Mouse (Mus musculus) heart, adult 2 months (tissue): ENCODE measurements at regions not wholly inside any gene's neighbourhood (a gene's known extent, or its start where the extent isn't known, plus 50 kb on each side); places are given as distances from the start of the nearest gene placed in this dataset.
A peak's percentile ranks its signal among the peaks of the same experiment; 100 is the strongest.

ENCODE experiments used
- DNase-seq, 2 experiments: peaks; one replicate each; pipeline ENCODE4 v3.0.0; 2021
- H3K27ac ChIP-seq: fragments of 200-600 bp; 2 replicates; pipeline ENCODE4 v1.8.1; 2022
- H3K27me3 ChIP-seq: fragments of 200-500 bp; 2 replicates; pipeline ENCODE4 v1.6.1; 2012; ENCODE audit warnings: mild to moderate bottlenecking, low read length, inconsistent platforms, mixed read lengths; ENCODE audit not compliant: control insufficient read depth, insufficient read depth
- H3K36me3 ChIP-seq: fragments of 200-500 bp; 2 replicates; pipeline ENCODE4 v1.6.1; 2012; ENCODE audit warnings: low read length, inconsistent platforms; ENCODE audit not compliant: control insufficient read depth, insufficient read depth
- H3K4me1 ChIP-seq: fragments of 200-500 bp; 2 replicates; pipeline ENCODE4 v1.6.1; 2011; ENCODE audit warnings: low read length; ENCODE audit not compliant: control insufficient read depth, insufficient read depth
- H3K4me3 ChIP-seq: fragments of 200-600 bp; 2 replicates; pipeline ENCODE4 v1.8.1; 2022
- H3K79me2 ChIP-seq: fragments of 200-500 bp; replicated peaks from 2 replicates; pipeline ENCODE4 v1.6.1; 2012; ENCODE audit warnings: mild to moderate bottlenecking, inconsistent platforms, low read length, moderate library complexity, mixed read lengths; ENCODE audit not compliant: control insufficient read depth, insufficient read depth
- H3K9ac ChIP-seq: fragments of 200-500 bp; 2 replicates; pipeline ENCODE4 v1.6.1; 2012; ENCODE audit warnings: low read depth, mild to moderate bottlenecking, control low read depth, inconsistent platforms, low read length, mixed read lengths
- CTCF ChIP-seq: fragments of 200-600 bp; IDR thresholded peaks from 2 replicates; pipeline ENCODE4 v1.8.1; 2022; ENCODE audit warnings: antibody characterized with exemption, mild to moderate bottlenecking, moderate library complexity
- EP300 ChIP-seq: fragments of 200-500 bp; IDR thresholded peaks from 2 replicates; pipeline ENCODE4 v1.6.1; 2011; ENCODE audit warnings: low read depth, low read length, control low read depth; ENCODE audit not compliant: insufficient read depth
- POLR2A ChIP-seq: fragments of 200-500 bp; IDR thresholded peaks from 2 replicates; pipeline ENCODE4 v1.6.1; 2011; ENCODE audit warnings: mild to moderate bottlenecking, low read depth, low read length, control low read depth; ENCODE audit not compliant: insufficient read depth
- WGBS: fragments of 180-500 bp; shearing (Covaris S2); methylation state at CpG from one replicate; pipeline ENCODE4 v1.1.7; 2018; 5-methylcytosine and 5-hydroxymethylcytosine counted together
- intact Hi-C: fragments of 180-260 bp; cut with DNase I; formaldehyde crosslinking; loops from one replicate; pipeline ENCODE4 v1.15.1; 2025

DNA sequence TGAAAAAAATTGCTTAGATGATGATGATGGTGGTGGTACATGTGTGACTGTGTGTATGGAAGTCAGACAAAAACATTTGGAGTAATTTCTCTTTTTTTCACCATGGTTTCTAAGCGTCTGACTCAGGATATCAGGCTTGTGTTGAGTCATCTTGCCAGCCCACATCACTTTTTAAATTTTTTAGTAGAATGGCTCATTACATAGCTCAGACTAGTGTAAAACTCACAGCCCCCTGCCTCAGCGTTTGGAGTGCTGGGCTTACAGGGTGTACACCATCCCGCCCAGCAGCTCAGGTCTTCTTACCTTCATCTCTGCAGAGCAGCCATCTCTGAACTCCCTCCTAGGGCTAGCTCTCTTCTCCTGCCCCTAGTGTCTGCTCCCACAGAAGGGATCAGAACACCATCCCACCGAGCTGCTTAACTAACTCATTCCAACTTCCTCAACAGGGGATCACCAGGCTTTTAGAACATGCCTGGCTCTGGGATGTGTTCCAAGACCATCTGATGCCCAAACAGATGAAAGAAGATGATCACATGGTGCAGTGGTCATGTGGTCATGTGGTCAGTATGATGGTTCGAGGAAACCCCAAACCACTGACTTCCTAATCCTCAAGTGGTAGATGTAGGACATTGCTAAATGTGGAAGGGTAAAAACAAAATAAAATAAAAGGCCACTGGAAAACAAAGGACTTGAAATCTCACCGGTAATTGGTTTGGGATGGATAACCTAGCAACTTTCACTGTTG is 96.1 kb upstream of the Zfp507 start:
- H3K9ac ChIP-seq = no peak overlapping the region
- no peaks in the 10 kb centered on the region for H3K4me1 ChIP-seq
- no peak for TF ChIP-seq CTCF
- TF ChIP-seq EP300 = no peak
- TF ChIP-seq POLR2A = no peak
- no peaks in the 10 kb centered on the region for H3K79me2 ChIP-seq
- no peak for DNase-seq
- H3K27ac ChIP-seq = no peak overlapping the region
- 72% methylated on average over 6 of the region's 6 CpGs for WGBS
- H3K36me3 ChIP-seq = no peaks in the 10 kb centered on the region
- no peak overlapping the region for H3K4me3 ChIP-seq
- intact Hi-C loops = no loop called here
- H3K27me3 ChIP-seq = no peaks in the 10 kb centered on the region

DNA sequence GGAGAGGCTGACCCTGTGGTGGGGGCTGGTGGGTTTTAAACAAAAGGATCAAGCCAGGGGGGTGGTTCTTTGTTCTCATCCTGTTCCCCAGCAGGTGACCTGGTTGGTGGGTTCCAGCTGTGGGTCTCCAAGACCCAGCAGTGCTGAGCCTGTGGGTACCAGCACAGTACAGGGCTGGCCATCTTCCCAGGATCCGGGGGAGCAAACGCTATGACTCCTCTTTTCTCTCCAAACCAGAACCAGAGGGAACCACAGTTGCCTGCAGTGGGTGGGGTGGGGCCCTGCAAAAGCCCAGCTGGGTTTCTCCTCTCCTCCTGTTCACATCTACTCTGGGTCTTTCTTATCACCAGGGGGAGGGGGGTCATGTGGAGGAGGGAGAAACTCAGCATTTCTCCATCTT is 90.5 kb upstream of the Zfp507 start:
- H3K4me3 ChIP-seq = no peak overlapping the region
- intact Hi-C loops = no loop called here
- H3K27me3 ChIP-seq = no peaks in the 10 kb centered on the region
- no peak overlapping the region for H3K27ac ChIP-seq
- DNase-seq = no peak
- TF ChIP-seq EP300 (no peak), POLR2A (no peak), CTCF (no peak)
- H3K36me3 ChIP-seq = no peaks in the 10 kb centered on the region
- H3K79me2 ChIP-seq = no peaks in the 10 kb centered on the region
- no peak overlapping the region for H3K9ac ChIP-seq
- no peaks in the 10 kb centered on the region for H3K4me1 ChIP-seq
- 37% methylated on average over 2 of the region's 2 CpGs for WGBS

DNA sequence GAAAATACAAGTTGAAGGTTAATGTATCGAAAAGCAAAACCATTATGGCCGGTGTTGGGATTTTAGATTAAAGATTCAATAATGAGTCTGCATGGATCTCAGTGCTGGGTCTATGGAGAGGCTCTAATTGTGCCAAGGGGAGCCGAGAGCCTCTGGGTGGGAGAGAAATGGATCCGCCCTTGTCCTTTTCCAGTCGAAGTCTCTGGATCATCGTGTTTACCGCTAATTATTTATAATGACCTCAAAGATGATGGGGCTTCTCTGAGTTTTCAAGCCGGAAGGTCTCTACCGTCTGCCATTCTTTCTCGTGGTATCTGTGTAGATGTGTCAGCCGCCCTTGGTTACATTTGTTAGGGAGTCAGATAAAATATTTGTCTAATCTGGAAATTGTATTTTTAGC is 83.2 kb upstream of the Zfp507 start:
- 68% methylated on average over 11 of the region's 11 CpGs for WGBS
- Histone ChIP-seq H3K4me1 (no peaks in the 10 kb centered on the region), H3K27me3 (no peaks in the 10 kb centered on the region), H3K79me2 (no peaks in the 10 kb centered on the region), H3K27ac (no peak overlapping the region), H3K36me3 (no peaks in the 10 kb centered on the region), H3K9ac (no peak overlapping the region), H3K4me3 (no peak overlapping the region)
- TF ChIP-seq EP300 (no peak), POLR2A (no peak), CTCF (no peak)
- DNase-seq = no peak
- intact Hi-C loops = no loop called here

DNA sequence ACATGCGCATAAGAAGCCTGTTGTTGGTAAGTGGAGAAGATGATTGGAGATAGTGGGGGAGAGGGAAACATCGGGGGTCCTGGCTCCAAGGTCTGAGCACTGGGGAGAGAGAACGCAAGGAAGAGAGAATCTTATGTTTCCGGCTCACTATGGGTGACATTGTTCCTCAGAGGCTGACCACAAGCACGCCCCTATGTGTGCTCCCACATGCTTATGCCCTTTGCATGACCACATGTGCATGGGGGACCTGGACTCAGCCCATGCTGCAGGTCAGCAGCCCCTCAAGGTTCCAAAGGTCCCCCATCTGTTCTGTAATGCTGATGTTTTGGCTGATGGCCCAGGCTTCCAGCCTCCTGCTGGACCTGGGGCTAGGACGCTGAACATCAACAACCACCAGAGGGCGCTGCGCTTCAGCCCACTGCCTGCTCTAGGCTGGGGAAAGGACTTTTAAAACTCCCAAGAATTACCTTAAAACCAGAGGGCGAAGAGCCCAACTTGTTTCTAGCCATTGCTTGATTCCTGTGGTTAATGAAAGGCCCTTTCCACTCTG is 77.0 kb upstream of the Zfp507 start:
- no peak for TF ChIP-seq POLR2A
- no peak for TF ChIP-seq EP300
- TF ChIP-seq CTCF = peak; percentile 93
- H3K4me3 ChIP-seq = no peak overlapping the region
- no peaks in the 10 kb centered on the region for H3K79me2 ChIP-seq
- WGBS = 48% methylated on average over 9 of the region's 9 CpGs
- no peaks in the 10 kb centered on the region for H3K36me3 ChIP-seq
- peak; percentile 43 to 67 for DNase-seq
- H3K9ac ChIP-seq = no peak overlapping the region
- H3K4me1 ChIP-seq = no peaks in the 10 kb centered on the region
- intact Hi-C loops = loop anchor here (5.0 kb wide), 1 partner anchor 1477 kb away; no protein-coding TSS in a partner anchor
- H3K27me3 ChIP-seq = no peaks in the 10 kb centered on the region
- no peak overlapping the region for H3K27ac ChIP-seq

DNA sequence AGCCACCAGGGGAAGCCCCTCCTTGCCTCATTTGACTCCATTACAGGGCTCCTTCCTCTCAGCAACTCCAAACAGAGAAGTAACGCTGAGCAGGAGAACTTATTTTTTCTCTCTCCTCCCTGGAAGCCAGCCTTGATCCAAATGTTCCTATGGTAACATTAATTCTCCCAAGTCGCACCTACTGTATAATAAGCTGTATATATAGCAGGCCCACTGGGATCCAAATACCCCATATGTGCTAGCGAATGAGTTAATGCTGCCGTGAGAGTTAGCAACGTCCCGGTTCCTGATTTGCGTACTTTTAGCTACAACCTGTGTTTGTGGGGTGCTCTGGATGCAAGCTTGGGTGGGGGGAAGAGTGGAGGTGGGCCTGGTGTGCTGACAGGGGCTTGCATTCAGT is 75.4 kb upstream of the Zfp507 start:
- H3K4me1 ChIP-seq = no peaks in the 10 kb centered on the region
- H3K27ac ChIP-seq = no peak overlapping the region
- no peak overlapping the region for H3K9ac ChIP-seq
- no peaks in the 10 kb centered on the region for H3K79me2 ChIP-seq
- WGBS = 77% methylated on average over 7 of the region's 7 CpGs
- no peak for DNase-seq
- H3K4me3 ChIP-seq = no peak overlapping the region
- intact Hi-C loops = no loop called here
- no peaks in the 10 kb centered on the region for H3K27me3 ChIP-seq
- no peaks in the 10 kb centered on the region for H3K36me3 ChIP-seq
- TF ChIP-seq EP300 (no peak), CTCF (no peak), POLR2A (no peak)

DNA sequence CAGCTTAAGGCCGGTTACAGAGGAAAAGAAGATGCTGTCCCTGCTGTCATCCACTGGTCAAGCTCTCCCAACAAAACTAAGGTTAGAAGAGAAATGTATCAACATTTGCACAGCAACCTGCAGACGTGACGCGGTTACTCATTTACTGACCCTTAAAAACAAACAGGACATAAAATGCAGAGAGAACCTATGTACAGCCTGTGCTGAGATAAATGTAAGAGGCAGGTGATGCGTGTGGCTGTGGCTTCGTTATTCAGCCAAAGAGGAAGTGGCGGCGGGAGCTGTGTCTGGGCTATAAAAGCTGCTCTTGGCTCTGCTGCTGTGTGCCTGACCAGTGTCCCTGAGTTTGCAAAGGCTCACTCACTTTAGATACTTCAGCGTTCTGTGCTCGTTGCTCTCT is 58.2 kb upstream of the Zfp507 start:
- no peak for DNase-seq

More for the DNA sequence above, 58.2 kb upstream of the Zfp507 start:
- H3K9ac ChIP-seq = no peak overlapping the region
- intact Hi-C loops = no loop called here
- H3K27ac ChIP-seq = no peak overlapping the region
- H3K4me3 ChIP-seq = no peak overlapping the region
- H3K4me1 ChIP-seq = no peaks in the 10 kb centered on the region
- H3K79me2 ChIP-seq = no peaks in the 10 kb centered on the region
- TF ChIP-seq EP300 (no peak), CTCF (no peak)
- no peaks in the 10 kb centered on the region for H3K36me3 ChIP-seq
- H3K27me3 ChIP-seq = no peaks in the 10 kb centered on the region
- WGBS = 65% methylated on average over 10 of the region's 10 CpGs
